Mouse (Mus musculus) cerebellum, adult 8-10 months (tissue): Measurements from ENCODE around the gene Fbxo9.

ENCODE experiments used
- DNase-seq: peaks from one replicate; pipeline ENCODE4 v3.0.0; 2022

The Fbxo9 gene

DNA sequence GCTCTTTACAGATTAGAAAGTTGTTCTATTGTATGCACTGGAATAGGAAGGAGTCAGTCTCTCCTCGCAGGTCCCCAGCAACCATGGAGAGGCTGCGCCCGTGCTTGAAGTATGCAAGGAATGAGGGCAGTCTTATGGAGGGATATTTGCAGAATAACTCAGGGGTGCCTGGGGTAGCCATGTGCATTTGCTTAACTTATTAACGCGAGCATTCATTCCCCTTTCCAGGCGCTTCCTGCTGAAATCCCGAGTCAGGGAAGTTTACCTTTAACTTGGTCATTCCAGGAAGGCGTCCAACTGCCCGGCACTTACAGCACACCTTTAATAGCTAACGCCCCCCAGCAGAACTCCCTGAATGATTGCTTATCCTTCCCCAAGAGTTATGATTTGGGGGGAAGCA, 44.7 kb downstream of the Fbxo9 start:
- no peak for DNase-seq

DNA sequence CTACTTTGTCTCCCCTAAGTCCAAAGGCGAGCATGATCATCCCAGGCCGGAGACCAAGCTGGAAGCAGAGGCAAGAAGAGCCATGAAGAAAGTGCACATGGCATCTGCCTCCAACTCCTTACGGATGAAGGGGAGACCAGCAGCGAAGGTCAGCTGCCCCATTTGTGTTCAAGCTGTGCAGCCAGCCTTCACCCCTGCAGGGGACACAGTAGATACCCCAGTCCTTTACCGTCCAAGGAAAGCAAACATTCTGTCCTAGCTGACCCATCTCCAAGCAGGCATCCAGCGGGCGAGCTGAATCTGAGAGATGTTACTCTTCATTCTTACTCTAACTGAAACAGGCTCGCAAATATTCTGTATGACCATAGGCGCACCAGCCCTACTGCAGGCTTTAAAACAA, 46.5 kb downstream of the Fbxo9 start:
- no peak for DNase-seq

DNA sequence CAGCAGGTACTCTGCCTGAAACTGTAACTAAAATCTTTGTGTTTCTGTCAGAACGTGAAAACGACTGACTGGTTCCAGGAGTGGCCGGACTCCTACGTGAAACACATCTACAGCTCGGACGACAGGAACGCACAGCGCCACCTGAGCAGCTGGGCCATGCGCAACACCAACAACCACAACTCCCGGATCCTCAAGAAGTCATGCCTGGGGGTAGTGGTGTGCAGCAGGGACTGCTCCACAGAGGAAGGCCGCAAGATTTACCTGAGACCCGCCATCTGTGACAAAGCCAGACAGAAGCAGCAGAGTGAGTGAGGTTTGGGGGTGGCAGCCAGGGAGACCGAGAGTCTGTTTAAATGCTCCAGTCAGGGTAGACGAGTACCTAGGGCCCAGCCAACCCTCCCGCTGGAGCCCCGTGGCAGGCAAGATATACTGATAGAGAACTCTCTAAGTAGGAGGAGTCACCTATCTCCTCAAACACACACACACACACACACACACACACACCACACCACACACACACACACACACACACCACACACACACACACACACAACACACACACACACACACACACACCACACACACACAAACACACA, 49.2 kb downstream of the Fbxo9 start:
- no peak for DNase-seq

DNA sequence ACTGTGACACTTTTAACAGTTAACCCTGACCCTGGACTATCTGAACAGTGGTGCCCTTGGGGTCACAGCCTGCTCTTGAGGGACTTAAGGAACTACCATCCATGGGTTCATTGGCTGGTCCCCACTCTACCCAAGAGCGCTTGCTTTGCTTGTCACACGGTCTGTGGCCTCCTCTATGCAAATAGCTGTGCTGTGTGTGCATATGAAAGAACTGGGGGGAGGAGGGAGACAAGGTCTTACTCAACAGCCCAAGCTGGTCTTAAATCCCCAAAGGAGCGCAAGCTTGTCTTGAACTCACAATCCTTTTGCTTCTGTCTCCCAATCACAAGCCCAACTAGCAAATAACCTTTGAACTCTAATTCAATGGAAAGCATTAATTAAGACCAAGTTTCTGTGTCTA, 54.6 kb downstream of the Fbxo9 start:
- DNase-seq, result no peak

DNA sequence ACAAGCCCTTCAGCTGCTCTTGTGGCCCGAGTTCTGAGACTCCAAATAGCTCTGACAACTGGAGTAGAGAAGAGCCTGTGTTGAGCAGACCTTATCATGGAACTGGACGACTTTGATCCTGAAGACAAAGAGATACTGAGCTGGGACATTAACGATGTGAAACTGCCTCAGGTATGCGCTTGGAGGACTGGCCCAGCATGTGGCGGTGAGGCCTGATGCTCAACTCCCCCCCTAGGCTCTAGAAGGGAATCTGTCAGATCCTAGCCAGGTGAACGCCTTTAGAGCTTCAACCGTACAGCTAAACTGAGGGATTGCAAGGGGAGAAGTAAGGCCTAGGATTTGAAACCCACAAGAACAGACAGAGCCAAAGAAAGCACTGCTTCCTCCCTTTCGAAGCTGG, 55.0 kb downstream of the Fbxo9 start:
- no peak for DNase-seq

DNA sequence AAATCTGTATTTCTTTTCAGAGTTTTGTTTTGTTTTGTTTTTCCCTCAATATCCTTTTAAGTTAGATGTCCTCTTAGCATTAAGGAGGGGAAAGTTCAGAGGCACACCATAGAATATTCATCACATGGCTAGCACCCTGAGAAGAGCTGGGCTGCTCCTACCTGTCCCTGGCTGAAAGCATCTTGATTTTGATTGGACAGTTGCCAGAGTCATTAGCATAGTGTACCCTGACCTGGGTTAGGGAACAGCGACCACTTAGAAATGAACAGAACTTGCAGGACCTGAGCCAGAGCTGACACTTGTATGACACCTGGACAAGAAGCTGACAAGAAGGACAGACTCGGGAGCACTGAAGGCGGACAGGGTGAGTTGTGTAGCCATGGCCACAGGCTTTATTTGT, 57.2 kb downstream of the Fbxo9 start, which contains the start of gene Gcm1:
Gcm1 (plus strand) TSS at position 248 of the 400 bp plus-strand sequence.
- no peak for DNase-seq

DNA sequence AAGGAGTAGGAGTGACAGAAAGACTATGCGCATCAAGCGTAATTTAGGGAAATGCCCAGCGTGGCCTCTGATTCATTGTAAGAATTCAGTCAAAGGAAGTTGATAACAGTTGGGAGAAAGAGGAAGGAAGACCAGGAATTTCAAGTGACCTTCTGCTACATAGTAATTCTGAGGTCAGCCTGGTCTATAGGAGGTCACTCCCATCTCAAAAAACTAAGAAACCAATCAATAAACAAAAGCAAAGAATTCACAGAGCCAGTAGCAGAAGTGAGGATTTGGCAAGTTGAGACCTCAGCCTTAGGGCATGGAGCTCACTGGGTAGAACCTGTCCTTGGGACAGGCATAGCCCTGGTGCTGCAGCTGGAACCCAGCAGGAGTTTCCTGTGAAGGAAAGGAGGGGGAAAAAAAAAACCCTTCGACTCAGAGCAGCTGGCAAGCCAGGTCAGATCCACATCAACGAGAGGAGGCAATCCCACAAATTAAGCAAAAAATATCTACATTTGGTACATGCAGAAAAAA, 58.4 kb downstream of the Fbxo9 start:
- DNase-seq, result no peak

DNA sequence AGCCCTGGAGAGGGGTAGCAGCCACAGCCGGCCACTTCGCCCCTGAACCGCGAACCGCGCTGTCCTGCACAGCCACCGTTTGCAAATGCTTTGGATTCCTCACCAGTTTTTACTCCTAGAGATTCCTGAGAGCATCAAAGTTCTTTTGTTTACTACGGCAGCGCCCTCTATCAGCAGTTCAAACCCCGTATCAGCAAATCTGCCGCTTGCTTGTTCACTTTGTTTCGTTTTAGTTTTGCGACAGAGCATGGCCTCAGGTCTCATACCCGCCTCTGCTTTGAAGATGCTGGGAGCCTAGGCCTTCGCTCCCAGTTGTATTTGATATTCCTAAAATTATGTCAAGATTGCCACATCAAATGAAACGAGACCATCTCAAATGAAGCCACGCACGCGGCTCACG, 62.1 kb downstream of the Fbxo9 start:
- DNase-seq, result no peak

DNA sequence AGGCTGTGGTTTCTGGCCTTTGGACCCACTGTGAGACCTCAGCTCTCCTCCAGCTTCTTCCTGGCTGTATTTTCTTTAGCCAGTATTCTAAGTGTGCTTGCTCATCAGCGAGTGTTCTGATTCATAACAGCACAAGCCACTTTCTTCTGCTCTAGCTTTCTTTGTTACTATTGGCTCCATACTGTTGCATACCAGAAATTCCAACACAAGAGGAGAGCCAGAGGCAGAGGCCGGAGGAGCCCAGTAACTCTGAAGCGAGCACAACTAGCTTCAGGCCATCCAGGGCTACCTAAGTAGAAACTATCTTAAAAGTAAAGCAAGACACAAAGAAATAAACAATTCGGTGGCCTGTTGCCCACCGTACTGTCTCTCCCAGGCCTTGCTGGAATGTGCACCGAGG, 63.7 kb downstream of the Fbxo9 start:
- no peak for DNase-seq

DNA sequence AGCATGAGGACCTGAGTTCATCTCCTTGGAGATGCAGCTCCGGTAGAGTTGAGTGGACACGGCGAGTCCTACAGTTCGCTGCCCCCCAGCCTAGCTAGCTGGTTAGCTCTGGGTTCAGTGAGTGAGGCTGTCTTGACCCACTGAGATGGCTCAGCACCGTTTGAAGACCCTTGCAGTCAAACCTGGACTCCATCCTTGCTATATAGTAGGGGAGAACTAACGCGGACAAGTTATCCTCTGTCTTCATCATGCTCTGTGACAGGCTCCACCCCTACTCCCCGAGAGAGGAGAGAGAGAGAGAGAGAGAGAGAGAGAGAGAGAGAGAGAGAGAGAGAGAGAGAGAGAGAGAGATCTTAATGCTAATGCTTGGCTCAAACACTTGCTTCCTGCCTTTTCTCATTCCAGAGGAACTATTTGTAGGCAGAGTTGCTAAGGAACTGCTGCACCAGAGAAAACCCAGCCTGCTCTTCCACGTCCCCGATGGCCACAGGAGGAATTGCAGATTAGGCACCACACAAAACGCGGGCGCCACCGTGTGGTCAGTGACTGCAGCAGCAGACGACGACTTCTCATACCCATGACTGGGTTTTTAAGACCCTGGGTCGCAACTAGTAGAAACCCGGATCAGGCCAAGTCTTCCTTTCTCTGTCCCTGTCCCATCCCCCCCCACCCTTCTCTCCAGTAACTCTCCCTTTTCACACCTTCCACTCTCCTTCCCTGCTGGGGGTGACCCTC, 69.9 kb downstream of the Fbxo9 start:
- peak; percentile 60 for DNase-seq

DNA sequence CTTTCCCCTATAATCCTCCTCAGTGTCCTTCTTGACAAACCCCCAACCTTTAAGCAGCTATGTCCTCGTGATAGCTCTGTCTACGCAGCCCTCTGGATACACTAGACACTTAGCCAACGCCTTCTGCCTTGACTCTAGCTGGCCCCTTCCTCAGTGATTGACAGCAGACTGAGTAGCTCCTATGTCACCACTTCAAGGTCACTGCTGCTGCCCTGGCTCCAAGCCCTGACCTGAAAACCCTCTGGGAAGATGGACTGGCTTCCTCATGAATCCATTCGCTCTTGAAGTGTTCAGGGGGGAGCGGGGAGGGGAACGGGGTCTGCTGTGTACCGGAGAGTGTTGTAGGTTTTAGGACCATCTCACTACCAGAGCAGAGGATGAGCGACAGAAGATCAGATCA, 73.0 kb downstream of the Fbxo9 start:
- no peak for DNase-seq

DNA sequence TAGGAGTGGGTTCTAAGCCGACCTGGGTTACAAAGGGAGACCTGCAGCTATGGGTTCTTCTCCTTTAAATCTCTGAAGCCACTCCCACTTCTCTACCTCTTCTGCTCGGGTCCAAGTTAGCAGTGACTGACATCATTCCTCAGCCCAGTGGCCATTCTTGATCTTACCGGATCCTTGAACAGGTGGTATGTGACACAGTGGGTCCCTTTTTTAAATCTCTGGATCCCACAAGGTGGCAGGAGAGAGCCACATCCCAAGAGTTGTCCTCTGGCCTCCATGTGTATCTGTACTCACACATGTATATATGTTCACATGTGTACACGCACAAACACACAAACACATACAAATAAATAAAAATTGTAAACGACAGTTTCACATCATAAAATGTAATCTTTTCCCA, 73.6 kb downstream of the Fbxo9 start:
- DNase-seq, result no peak

DNA sequence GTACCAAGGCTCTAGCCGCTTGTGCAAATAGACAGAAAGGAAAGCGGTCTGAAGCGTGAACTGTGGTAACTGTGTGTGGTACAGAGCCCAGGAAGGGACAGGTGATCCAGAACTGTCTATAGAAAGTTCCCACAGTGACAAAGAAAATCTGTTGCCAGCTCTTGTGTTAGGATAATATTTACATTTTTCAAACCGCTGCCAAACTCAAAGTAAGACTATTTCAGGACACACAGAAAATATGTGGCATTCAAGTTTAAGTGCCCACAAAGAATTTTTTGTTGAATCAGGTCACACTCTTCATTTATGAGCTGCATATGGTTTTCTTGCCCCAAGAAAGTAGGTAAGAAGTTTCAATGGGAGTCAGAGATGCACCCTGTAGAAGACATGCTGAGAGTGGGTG, 75.9 kb downstream of the Fbxo9 start:
- no peak for DNase-seq
